Mouse (Mus musculus): ENCODE measurements around the gene Actr1a.

- TF ChIP-seq POLR2A (IDR thresholded peaks at IDR 0.05; ENCODE audit: insufficient read length, low read depth) (no peak), TCF3 (IDR thresholded peaks at IDR 0.05; ENCODE audit: insufficient read length, low read depth) (no peak), SRF (IDR thresholded peaks at IDR 0.05; ENCODE audit: control insufficient read depth, insufficient read length, low read depth) (no peak), POLR2AphosphoS2 (IDR thresholded peaks at IDR 0.05; ENCODE audit: insufficient read length, low read depth) (no peak), E2F4 (IDR thresholded peaks at IDR 0.05; ENCODE audit: insufficient read depth) (no peak), MYOG (IDR thresholded peaks at IDR 0.05; ENCODE audit: control insufficient read depth in 1 of 3, insufficient read depth in 1 of 3, insufficient read length in 2 of 3, low read depth in 2 of 3) (no peak), MYOD1 (IDR thresholded peaks at IDR 0.05; ENCODE audit: control insufficient read depth in 1 of 3, insufficient read length in 2 of 3, low read depth in 2 of 3) (no peak), TCF12 (IDR thresholded peaks at IDR 0.05; ENCODE audit: insufficient read depth, poor library complexity, severe bottlenecking) (no peak), CEBPB (IDR thresholded peaks at IDR 0.05; ENCODE audit: insufficient read depth, poor library complexity, severe bottlenecking) (no peak)
Observed at GRCm38 (mm10) chr19:46329031-46329641, 66.4 kb downstream of the Actr1a start.
